Mouse (Mus musculus) intestine, embryonic 15.5 days (tissue): ENCODE results near the gene Tmem56. TPM values are rescaled to one million over a fixed set of nuclear protein-coding genes. Genes with fewer than 3 reads are reported as not detected.

ENCODE experiments used
- ATAC-seq: fragments of 200-750 bp; cut with Nextera tagmentation; 2 replicates; pipeline ENCODE4 v1.8.0; 2017; ENCODE audit warnings: moderate TSS enrichment, moderate library complexity
- H3K27ac ChIP-seq: fragments of 300-500 bp; sonication (generic); 2 replicates; pipeline ENCODE4 v1.5.1; 2015; ENCODE audit warnings: mild to moderate bottlenecking, inconsistent platforms
- H3K27me3 ChIP-seq: fragments of 300-500 bp; sonication (generic); replicated peaks from 2 replicates; pipeline ENCODE4 v1.6.1; 2015; ENCODE audit warnings: inconsistent platforms
- H3K36me3 ChIP-seq: fragments of 300-500 bp; sonication (generic); 2 replicates; pipeline ENCODE4 v1.6.1; 2015; ENCODE audit warnings: inconsistent platforms
- H3K4me1 ChIP-seq: fragments of 300-500 bp; sonication (generic); replicated peaks from 2 replicates; pipeline ENCODE4 v1.6.1; 2015; ENCODE audit warnings: inconsistent platforms
- H3K4me2 ChIP-seq: fragments of 300-500 bp; sonication (generic); replicated peaks from 2 replicates; pipeline ENCODE4 v1.6.1; 2015; ENCODE audit warnings: mild to moderate bottlenecking, inconsistent platforms
- H3K4me3 ChIP-seq: fragments of 300-500 bp; sonication (generic); replicated peaks from 2 replicates; pipeline ENCODE4 v1.5.1; 2015; ENCODE audit warnings: inconsistent platforms
- H3K9ac ChIP-seq: fragments of 300-500 bp; sonication (generic); 2 replicates; pipeline ENCODE4 v1.6.1; 2015; ENCODE audit warnings: inconsistent platforms
- H3K9me3 ChIP-seq: fragments of 300-500 bp; sonication (generic); 2 replicates; pipeline ENCODE4 v1.6.1; 2016; ENCODE audit warnings: inconsistent platforms
- WGBS: fragments of 180-500 bp; shearing (Covaris S2); methylation state at CpG from one replicate; pipeline ENCODE4 v1.1.7; 2015; 5-methylcytosine and 5-hydroxymethylcytosine counted together
- polyA plus RNA-seq: library from polyadenylated mRNA; unstranded; fragments of >200 nt; fragmentation: Nextera tagmentation; extraction: Ambion mirVana; gene quantifications from 2 replicates; pipeline ENCODE4 v1.2.1, GENCODE M21; 2015

Tmem56 gene
- polyA plus RNA-seq, 1 experiment from 2014 or later, result 1.2 TPM

DNA sequence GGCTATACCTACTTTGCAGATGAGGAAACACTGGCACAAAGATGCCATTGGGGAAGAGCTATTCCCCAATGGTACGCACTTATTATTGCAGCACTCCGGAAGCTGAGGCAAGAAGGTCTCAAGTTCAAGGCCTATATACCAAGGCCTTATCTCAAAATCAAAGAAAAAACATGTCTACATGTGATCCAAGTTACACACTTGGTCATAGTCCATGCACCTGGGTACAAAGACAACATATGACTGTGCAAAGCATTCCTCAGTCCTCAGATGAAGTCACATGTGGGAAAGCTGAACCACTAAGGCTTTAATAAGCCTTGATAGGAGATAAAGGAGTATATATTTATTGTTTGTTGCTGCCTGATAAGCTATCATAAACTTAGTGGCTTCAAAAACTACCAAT lies 8.9 kb downstream of the Tmem56 start:
- H3K36me3 ChIP-seq, result no peaks in the 10 kb centered on the region
- no peak overlapping the region for H3K4me3 ChIP-seq
- no peaks in the 10 kb centered on the region for H3K27me3 ChIP-seq
- WGBS, result 92% methylated on average over 2 of the region's 2 CpGs
- no peak overlapping the region for H3K27ac ChIP-seq
- no peak; the same call in 1 of the 2 replicates for ATAC-seq
- H3K9me3 ChIP-seq, result no peaks in the 10 kb centered on the region
- H3K4me2 ChIP-seq, result no peak overlapping the region
- no peaks in the 10 kb centered on the region for H3K4me1 ChIP-seq
- H3K9ac ChIP-seq, result no peak overlapping the region

DNA sequence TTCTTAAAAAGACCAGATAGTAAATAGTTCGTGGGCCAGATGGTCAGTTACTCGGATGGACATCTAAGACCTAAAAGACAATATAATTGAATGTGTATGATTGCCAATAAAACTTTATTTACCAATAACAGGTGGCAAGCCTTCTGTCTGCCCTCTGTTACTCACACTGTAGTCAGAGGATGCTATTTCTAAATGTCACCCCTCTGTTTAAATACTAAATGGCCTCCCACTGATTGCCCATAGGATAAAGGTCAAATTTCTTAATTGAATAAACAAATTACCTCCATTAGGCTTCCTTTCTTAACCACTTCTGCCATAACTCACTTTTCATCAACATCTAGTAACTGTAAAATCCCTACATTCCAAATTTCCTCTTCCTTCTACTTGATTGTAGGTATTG lies 10.3 kb downstream of the Tmem56 start:
- Histone ChIP-seq H3K4me3 (no peak overlapping the region), H3K36me3 (no peaks in the 10 kb centered on the region), H3K9me3 (no peaks in the 10 kb centered on the region), H3K4me1 (no peaks in the 10 kb centered on the region), H3K9ac (no peak overlapping the region), H3K4me2 (no peak overlapping the region), H3K27ac (no peak overlapping the region), H3K27me3 (no peaks in the 10 kb centered on the region)
- no peak for ATAC-seq
- WGBS, result 64% methylated on average over 2 of the region's 2 CpGs

DNA sequence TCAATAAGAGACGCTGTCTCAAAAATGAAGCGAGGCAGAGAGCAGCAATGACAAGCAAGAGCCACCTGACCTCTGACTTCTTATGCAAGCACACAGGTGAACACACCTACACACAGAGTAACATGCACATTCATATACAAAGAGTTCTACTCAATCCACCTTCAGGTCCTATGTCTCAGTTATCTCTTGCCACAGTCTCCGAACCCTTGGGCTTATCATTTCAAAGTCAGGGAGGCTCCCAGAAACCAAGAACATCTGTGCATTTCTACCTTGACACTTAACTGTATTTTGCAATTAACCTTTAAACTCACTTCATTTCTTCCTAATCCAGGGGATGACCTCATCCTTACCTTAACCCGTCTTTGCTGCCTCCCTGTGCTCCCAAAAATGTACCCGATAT lies 15.6 kb downstream of the Tmem56 start:
- H3K36me3 ChIP-seq, result no peaks in the 10 kb centered on the region
- no peaks in the 10 kb centered on the region for H3K9me3 ChIP-seq
- no peak overlapping the region for H3K27ac ChIP-seq
- H3K9ac ChIP-seq, result no peak overlapping the region
- peaks cover 10% of the 10 kb centered on the region for H3K27me3 ChIP-seq
- no peak for ATAC-seq
- peaks cover 9% of the 10 kb centered on the region for H3K4me1 ChIP-seq
- WGBS, result 85% methylated on average over 5 of the region's 5 CpGs
- H3K4me2 ChIP-seq, result no peak overlapping the region
- H3K4me3 ChIP-seq, result no peak overlapping the region

DNA sequence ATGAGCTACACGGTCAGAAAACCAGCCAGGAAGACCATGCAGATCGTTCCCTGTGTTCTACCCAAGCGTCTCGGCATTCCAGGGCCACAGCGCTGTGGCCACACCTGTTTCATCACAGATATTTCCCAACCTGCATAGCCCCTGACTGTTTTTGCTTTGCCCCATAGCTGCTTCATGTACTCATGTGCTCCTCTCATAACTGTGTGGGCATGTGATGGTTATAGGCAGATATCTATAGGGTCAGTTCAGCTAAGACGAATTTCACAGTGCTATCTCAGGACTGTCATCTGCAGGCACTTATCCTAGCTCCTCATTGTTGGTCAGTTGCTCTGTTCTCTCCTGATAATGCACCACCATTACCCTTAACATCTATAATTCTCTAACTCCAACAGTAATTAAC lies 18.7 kb downstream of the Tmem56 start:
- H3K4me3 ChIP-seq, result no peak overlapping the region
- H3K9me3 ChIP-seq, result no peaks in the 10 kb centered on the region
- no peak for ATAC-seq
- no peaks in the 10 kb centered on the region for H3K36me3 ChIP-seq
- no peak overlapping the region for H3K4me2 ChIP-seq
- H3K27ac ChIP-seq, result no peak overlapping the region
- H3K9ac ChIP-seq, result no peak overlapping the region
- H3K27me3 ChIP-seq, result peaks cover 22% of the 10 kb centered on the region
- peaks cover 12% of the 10 kb centered on the region for H3K4me1 ChIP-seq
- WGBS, result 67% methylated on average over 6 of the region's 6 CpGs

DNA sequence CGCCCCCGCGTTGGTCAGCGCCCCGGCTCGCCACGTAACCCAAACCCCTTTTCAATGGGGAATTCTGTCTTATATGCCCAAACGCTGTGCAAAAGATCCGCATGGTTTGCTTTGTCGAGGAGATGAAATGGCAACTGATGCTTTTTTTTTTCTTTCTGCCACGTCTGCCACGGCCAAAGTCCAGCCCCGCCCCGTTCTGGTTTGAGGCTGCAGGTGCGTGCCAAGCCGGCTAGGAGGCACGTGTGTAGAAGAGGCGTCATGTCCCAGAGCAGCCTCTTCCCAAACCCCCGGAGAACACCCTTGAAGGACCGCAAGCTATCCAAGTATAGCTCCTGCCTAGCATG lies 19.7 kb downstream of the Tmem56 start:
- Histone ChIP-seq H3K4me2 (peak overlapping the region; percentile 99), H3K27ac (peak overlapping the region; percentile 56), H3K4me1 (peaks cover 12% of the 10 kb centered on the region), H3K4me3 (peak overlapping the region; percentile 67), H3K27me3 (peaks cover 22% of the 10 kb centered on the region), H3K36me3 (no peaks in the 10 kb centered on the region), H3K9me3 (no peaks in the 10 kb centered on the region), H3K9ac (peak overlapping the region; percentile 62)
- ATAC-seq, result peak; percentile 81
- 2% methylated on average over 20 of the region's 20 CpGs for WGBS

DNA sequence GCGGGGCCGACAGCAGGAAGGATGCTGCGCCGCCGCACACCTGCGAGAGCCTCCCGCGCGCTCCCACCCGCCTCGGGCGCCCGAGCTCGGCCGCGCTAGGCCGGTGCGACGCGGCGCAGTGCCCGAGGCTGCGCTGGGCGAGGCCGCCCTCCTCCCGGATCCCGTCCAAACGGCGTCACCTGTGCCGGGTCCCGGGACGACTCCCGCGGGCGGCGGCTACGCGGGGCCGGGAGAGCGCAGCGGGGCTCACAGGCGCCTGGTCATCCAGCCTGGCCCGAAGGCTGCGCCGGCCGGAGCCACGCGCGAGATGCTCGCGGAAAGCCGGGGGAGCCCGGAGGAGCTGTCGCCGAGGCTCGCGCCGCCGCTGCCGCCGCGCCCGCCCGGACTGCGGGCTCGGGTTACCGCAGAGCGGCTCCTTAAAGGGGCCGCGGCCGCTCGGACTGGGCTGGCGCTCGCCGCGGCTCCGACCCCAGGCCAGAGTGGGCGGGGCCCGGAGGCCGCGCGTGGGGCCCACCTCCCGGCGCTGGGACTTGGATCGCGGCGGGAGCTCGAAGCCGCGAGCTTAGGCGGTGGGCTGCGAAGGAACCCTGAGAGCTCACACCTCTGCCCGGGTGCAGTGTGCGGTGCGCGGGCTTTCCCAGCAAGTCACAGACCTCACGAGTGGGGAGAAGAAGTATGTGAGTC lies 20.2 kb downstream of the Tmem56 start:
- H3K9ac ChIP-seq, result peak overlapping the region; percentile 62
- peak overlapping the region; percentile 67 for H3K4me3 ChIP-seq
- H3K9me3 ChIP-seq, result no peaks in the 10 kb centered on the region
- peaks cover 22% of the 10 kb centered on the region for H3K27me3 ChIP-seq
- ATAC-seq, result peak; percentile 91
- H3K4me1 ChIP-seq, result peaks cover 12% of the 10 kb centered on the region
- peak overlapping the region; percentile 56 for H3K27ac ChIP-seq
- no peaks in the 10 kb centered on the region for H3K36me3 ChIP-seq
- WGBS, result under 1% methylated on average over 97 of the region's 97 CpGs
- peak overlapping the region; percentile 99 for H3K4me2 ChIP-seq

DNA sequence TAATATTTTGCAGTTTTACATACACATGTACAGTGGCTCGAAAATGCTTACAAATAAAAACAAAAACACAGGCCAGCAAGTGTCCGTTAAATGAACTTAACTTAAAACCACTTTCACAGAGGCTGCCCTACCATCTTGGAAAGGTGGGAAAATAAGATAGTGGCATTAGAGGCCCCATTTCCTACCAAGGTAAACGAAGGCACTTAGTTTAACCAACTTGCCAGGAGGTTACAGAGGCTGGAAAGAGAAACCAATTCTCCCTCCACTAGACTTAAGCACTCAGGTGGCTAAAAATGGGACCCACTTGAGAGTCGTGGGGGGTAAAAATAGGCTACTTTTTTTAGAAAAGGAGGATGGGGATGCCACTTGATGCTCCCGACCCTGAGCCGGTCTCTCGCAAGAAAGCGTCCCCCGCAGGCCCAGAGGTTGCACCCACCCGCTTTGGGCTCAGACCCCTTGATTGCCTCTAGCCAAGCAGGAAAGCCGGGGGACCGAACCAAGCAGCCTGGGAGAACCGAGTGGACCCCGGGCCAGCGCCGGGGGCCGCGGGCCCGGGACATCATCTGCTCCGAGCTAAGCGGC lies 20.9 kb downstream of the Tmem56 start:
- Histone ChIP-seq H3K27ac (0 out of 2 replicates have a peak overlapping the region, but pooled peaks have one; percentile 9), H3K27me3 (peaks cover 22% of the 10 kb centered on the region), H3K4me3 (peak overlapping the region; percentile 67), H3K9me3 (no peaks in the 10 kb centered on the region), H3K4me1 (peaks cover 12% of the 10 kb centered on the region), H3K9ac (peak overlapping the region; percentile 62), H3K4me2 (peak overlapping the region; percentile 99), H3K36me3 (no peaks in the 10 kb centered on the region)
- 13% methylated on average over 21 of the region's 21 CpGs for WGBS
- no peak for ATAC-seq

DNA sequence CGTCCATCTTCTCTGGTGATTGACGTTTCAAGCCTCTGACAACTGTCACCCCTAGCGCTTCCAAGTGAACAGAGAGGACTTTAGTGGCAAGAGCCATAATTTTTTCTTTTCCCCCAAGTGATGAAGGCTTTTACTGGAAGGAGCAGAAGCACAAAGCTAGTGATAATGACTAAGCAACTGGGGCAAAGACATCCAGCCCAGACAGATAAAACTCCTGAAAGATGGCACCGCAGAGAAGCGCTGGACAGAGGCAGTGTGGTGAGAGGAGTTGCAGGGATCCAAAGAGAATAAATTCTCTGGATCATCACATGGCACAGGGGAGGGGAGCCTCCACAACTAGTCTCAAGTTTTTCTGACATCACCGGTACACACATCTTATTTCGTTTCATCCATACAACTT lies 21.6 kb downstream of the Tmem56 start:
- WGBS, result 78% methylated on average over 7 of the region's 7 CpGs
- no peak overlapping the region for H3K4me2 ChIP-seq

DNA sequence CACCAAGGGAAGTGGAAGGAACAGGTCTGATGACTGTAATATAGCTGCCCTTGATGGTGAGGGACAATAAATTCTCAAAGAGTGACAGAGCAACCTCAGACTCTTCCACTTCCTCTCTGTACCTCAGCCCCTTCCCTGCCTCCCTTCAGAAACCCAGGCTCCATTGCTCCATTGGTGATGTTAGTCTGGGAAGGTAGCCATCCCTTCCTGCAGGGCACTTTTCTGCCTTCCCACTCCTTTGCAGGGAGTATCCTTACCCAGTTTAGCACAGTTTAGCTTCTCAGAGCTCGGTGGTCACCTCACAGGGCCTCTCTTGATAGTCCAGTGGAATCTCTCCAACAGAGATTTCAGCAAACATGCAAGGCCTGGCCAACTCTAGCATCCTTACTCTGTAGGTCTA lies 22.1 kb downstream of the Tmem56 start:
- Histone ChIP-seq H3K4me2 (no peak overlapping the region), H3K27me3 (peaks cover 22% of the 10 kb centered on the region), H3K36me3 (no peaks in the 10 kb centered on the region), H3K4me3 (no peak overlapping the region), H3K27ac (no peak overlapping the region), H3K9ac (no peak overlapping the region), H3K9me3 (no peaks in the 10 kb centered on the region), H3K4me1 (peaks cover 12% of the 10 kb centered on the region)
- ATAC-seq, result no peak
- 76% methylated on average over 1 of the region's 1 CpGs for WGBS

More for the DNA sequence above, 21.6 kb downstream of the Tmem56 start:
- Histone ChIP-seq H3K9ac (no peak overlapping the region), H3K27me3 (peaks cover 22% of the 10 kb centered on the region), H3K36me3 (no peaks in the 10 kb centered on the region), H3K4me1 (peaks cover 12% of the 10 kb centered on the region), H3K9me3 (no peaks in the 10 kb centered on the region), H3K27ac (no peak overlapping the region), H3K4me3 (no peak overlapping the region)
- no peak for ATAC-seq

DNA sequence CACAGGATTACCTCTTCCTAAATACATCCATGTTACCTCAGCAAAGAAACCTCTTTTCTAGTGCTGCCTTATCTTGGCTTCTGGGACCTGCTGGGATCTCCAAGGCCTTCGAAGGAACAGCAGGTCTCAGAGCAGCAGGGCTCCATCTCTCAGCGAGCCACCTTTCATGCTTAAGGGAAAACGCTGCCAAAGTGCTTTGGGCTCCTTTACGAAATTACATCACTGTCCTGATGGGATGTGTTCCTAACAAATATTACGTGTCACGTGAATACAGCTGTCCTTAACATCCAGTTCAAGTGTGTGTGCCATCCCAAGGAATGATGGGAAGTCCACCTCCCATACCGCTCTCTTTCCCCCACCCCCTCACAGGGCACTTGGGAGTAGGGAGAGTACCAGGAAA lies 22.9 kb downstream of the Tmem56 start:
- H3K27me3 ChIP-seq, result peaks cover 22% of the 10 kb centered on the region
- no peak overlapping the region for H3K9ac ChIP-seq
- WGBS, result 80% methylated on average over 7 of the region's 7 CpGs
- H3K4me3 ChIP-seq, result no peak overlapping the region
- H3K4me1 ChIP-seq, result peaks cover 12% of the 10 kb centered on the region
- no peaks in the 10 kb centered on the region for H3K9me3 ChIP-seq
- no peak for ATAC-seq
- no peak overlapping the region for H3K4me2 ChIP-seq
- no peaks in the 10 kb centered on the region for H3K36me3 ChIP-seq
- H3K27ac ChIP-seq, result no peak overlapping the region

DNA sequence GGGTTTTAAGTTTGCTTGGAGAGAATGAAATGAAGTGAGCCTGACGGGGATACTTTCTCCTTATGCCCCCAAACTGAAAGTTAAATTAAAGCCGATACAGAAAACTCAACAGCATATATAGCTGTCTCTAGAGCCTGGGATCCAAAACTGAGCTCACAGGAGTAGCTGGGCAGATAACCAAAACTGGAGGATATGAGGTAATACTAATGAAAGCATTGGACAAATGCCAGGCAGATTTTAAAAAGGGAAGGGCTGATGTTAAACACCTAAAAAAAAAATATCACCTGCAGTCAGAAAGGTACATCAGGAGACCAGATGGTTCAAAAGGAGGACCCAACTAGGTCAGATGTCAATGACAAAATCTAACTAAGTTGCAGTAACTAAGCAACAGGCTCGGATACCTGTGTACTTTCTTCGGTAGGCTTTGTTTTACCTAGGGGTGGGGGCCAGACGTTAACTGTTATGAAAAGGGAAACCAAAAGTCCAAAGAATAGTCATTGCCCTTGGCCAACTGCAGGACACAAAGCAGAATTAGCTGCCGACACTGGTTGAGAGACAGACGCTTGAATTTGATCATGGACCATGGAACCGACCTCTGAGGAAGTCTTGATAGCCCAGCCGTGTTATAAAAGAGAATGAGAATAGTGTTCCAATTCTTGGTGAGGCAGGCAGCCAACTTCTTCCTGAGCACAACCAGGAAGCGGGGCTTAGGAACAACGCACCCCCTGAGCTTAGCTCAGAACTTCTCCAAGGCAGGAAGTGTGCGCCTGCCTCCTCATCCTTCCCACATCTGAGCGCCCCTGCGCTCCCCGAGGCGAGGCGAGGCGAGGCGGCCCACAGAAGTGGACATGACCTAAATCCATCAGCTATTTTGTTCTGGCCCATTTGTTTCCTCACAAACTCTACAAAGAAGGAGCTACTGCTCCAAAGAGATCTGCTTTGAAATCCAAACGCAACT lies 24.1 kb downstream of the Tmem56 start:
- H3K27me3 ChIP-seq, result peaks cover 15% of the 10 kb centered on the region
- no peak overlapping the region for H3K27ac ChIP-seq

DNA sequence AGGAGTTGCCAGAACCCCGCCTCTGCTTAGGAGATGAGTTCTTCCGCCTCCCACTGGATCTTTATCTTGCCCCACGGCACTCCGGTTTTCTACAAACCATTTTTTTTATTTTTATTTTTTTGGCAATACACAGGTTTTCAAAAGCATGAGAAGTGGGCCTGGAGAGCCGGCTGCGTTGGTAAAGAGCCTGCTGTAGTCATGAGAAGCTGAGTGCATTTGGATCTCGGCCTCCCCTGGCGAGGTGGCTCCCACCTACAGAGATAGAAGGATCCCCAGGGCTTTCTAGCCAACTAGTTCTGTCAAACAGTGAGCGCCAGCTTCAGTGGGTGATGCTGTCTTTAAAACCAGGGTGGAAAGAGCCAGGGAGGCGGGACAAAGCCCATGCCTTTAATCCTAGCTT lies 25.5 kb downstream of the Tmem56 start:
- H3K4me2 ChIP-seq, result no peak overlapping the region
- WGBS, result 88% methylated on average over 10 of the region's 10 CpGs
- ATAC-seq, result no peak
- no peak overlapping the region for H3K27ac ChIP-seq
- no peaks in the 10 kb centered on the region for H3K36me3 ChIP-seq
- no peak overlapping the region for H3K9ac ChIP-seq
- no peaks in the 10 kb centered on the region for H3K9me3 ChIP-seq
- peaks cover 13% of the 10 kb centered on the region for H3K27me3 ChIP-seq
- H3K4me1 ChIP-seq, result peaks cover 5% of the 10 kb centered on the region
- no peak overlapping the region for H3K4me3 ChIP-seq

More for the DNA sequence above, 24.1 kb downstream of the Tmem56 start:
- H3K9ac ChIP-seq, result no peak overlapping the region
- no peak for ATAC-seq
- no peaks in the 10 kb centered on the region for H3K9me3 ChIP-seq
- peaks cover 12% of the 10 kb centered on the region for H3K4me1 ChIP-seq
- H3K36me3 ChIP-seq, result no peaks in the 10 kb centered on the region
- no peak overlapping the region for H3K4me3 ChIP-seq
- WGBS, result 75% methylated on average over 20 of the region's 20 CpGs
- H3K4me2 ChIP-seq, result no peak overlapping the region
